Mouse (Mus musculus) ES-E14 (cell line): ENCODE data around the gene Tpt1. TPM values are rescaled to one million over a fixed set of nuclear protein-coding genes. Genes with fewer than 3 reads are reported as not detected.
"Not testable (repeated sequence)": the region's sequence is repeated elsewhere in the genome, so short reads cannot be mapped to it uniquely, and the experiment has no call there.

Experiments used
- DNase-seq: peaks from one replicate; pipeline ENCODE4 v3.0.0-alpha.2; 2013; ENCODE audit warnings: low read depth, low spot score
- H3K27ac ChIP-seq: 2 replicates; pipeline ENCODE4 v1.5.1; 2012; ENCODE audit warnings: low read depth, mild to moderate bottlenecking, low read length, moderate library complexity, mixed read lengths; ENCODE audit not compliant: poor library complexity, insufficient read depth, severe bottlenecking
- H3K36me3 ChIP-seq: 2 replicates; pipeline ENCODE4 v1.6.1; 2012; ENCODE audit warnings: mild to moderate bottlenecking, low read length, moderate library complexity, mixed read lengths; ENCODE audit not compliant: control insufficient read depth, poor library complexity, insufficient read depth, severe bottlenecking
- H3K4me1 ChIP-seq, 2 experiments: fragments of 150-350 bp in 1 of 2; sonication (generic) in 1 of 2; 2 replicates each; pipeline ENCODE4 v1.6.1; 2012; ENCODE audit warnings: low read length in 2 of 2, mild to moderate bottlenecking in 1 of 2, mixed read lengths in 1 of 2; ENCODE audit not compliant: control insufficient read depth in 2 of 2, insufficient read depth in 2 of 2, poor library complexity in 1 of 2
- H3K4me3 ChIP-seq, 2 experiments: fragments of 150-350 bp in 1 of 2; sonication (generic) in 1 of 2; 2 replicates each; pipeline ENCODE4 v1.5.1; 2012; ENCODE audit warnings: low read length in 2 of 2, low read depth in 1 of 2, mild to moderate bottlenecking in 1 of 2, mixed read lengths in 1 of 2; ENCODE audit not compliant: insufficient read depth in 1 of 2, poor library complexity in 1 of 2, severe bottlenecking in 1 of 2
- H3K9ac ChIP-seq: 2 replicates; pipeline ENCODE4 v1.6.1; 2012; ENCODE audit warnings: low read depth, mild to moderate bottlenecking, low read length, mixed read lengths; ENCODE audit not compliant: poor library complexity, insufficient read depth, severe bottlenecking
- H3K9me3 ChIP-seq: fragments of 150-350 bp; sonication (generic); 2 replicates; pipeline ENCODE4 v1.6.1; 2012; ENCODE audit warnings: low read depth, mild to moderate bottlenecking, low read length; ENCODE audit not compliant: control insufficient read depth, insufficient read depth
- CHD2 ChIP-seq: IDR thresholded peaks from 2 replicates; pipeline ENCODE4 v1.6.1; 2014; ENCODE audit warnings: mild to moderate bottlenecking, low read depth, low read length, inconsistent platforms
- HCFC1 ChIP-seq: IDR thresholded peaks from 2 replicates; pipeline ENCODE4 v1.6.1; 2012; ENCODE audit warnings: low read length, inconsistent platforms, borderline replicate concordance; ENCODE audit not compliant: insufficient read depth
- MAFK ChIP-seq: IDR thresholded peaks from 2 replicates; pipeline ENCODE4 v1.6.1; 2014; ENCODE audit warnings: mild to moderate bottlenecking, low read depth, low read length, inconsistent platforms; ENCODE audit not compliant: insufficient read depth
- ZC3H11A ChIP-seq: IDR thresholded peaks from 2 replicates; pipeline ENCODE4 v1.6.1; 2012; ENCODE audit warnings: low read depth, mild to moderate bottlenecking, inconsistent platforms, low read length, borderline replicate concordance
- ZNF384 ChIP-seq: IDR thresholded peaks from 2 replicates; pipeline ENCODE4 v1.6.1; 2012; ENCODE audit warnings: low read depth, low read length, inconsistent platforms
- in situ Hi-C, 2 experiments: fragments of 600-800 bp; cut with MboI; formaldehyde crosslinking; loops; one replicate each; pipeline ENCODE4 v1.15.1; 2025; ENCODE audit warnings: low sequenced_read_pairs in 2 of 2, inconsistent platforms in 1 of 2; ENCODE audit not compliant: unreplicated experiment in 2 of 2
- total RNA-seq: library from RNA; depleted of rRNA; stranded (reverse); fragments of 300-350 nt; gene quantifications from 2 replicates; pipeline ENCODE4 v1.2.3, GENCODE M21; 2012

Gene Tpt1
- total RNA-seq, 1 experiment: 613 TPM

DNA sequence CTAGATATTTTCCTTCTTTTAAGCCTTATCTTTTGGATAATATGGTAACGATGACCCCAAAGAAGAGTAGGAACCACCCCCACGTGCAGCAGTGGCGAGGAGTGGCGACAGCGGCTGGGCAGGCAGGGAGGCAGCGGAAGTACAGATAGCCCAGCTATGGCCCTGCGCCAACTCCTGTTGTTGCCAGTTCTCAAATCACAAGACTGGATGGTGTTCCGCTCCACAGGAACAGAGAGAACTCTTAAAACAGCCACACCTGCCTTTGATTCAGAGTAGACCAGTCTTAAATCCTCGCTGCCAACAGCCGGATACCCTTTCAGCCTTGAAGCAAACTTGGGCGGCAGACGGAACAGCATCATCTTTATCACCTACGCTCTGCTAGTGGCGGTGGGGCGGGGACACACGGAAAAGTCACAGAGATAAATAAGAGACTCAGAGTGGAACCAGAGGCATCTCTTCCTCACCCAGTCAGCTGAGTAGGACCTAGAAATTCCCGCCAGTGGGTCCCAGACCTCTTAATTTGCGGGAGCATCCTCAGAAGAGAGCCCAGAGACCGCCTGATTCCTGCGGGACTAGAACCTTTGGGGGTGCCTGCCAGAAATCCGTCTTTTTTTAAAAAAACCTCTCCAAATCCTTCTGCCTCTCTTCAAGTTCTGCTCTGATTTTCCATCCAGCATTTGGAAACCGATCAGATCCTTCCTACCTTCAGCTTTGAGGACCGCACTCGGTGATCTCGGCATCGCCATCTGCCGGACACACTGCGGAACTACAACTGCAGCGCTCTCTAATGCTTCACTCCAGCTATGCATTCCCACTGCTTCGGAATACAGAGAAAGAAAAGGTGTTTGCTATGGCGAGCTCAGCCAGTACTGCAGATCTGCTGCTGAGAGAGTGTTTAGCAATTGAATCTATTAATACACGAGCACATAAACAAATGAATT is 15.8 kb upstream of the Tpt1 start:
- Histone ChIP-seq H3K36me3 (no peaks in the 10 kb centered on the region), H3K4me1 (peaks cover 2 to 15% of the 10 kb centered on the region in 2 experiments; a peak in 2 of 4 replicates), H3K4me3 (peak overlapping the region; percentile 44 to 49), H3K9me3 (no peaks in the 10 kb centered on the region), H3K9ac (peak overlapping the region; percentile 35; the same call in 1 of the 2 replicates), H3K27ac (no peak overlapping the region)
- TF ChIP-seq ZC3H11A (peak; percentile 13; the same call in 1 of the 2 replicates), MAFK (no peak)
- peak; percentile 74 for DNase-seq
- in situ Hi-C loops: no loop called here

DNA sequence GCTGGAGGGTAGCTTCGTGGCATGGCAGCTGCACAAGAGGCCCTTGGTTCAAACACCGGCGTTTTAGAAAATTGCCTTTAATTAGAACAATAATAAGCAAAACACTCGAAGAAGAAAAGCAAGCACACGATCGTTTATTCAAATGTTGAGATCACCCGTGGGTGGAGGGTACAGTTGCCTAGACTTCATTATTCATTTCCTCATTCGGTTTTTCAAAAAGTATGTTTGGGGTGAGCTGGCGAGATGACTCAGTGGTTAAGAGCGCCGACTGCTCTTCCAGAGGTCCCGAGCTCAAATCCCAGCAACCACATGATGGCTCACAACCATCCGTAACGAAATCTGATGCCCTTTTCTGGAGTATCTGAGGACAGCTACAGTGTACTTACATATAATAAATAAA is 15.1 kb upstream of the Tpt1 start:
- H3K9me3 ChIP-seq, H3K9ac ChIP-seq, in situ Hi-C loops, DNase-seq, H3K27ac ChIP-seq, H3K4me3 ChIP-seq, H3K36me3 ChIP-seq: not testable (repeated sequence)
- H3K4me1 ChIP-seq: peaks cover 2 to 13% of the 10 kb centered on the region in 2 experiments; a peak in 2 of 4 replicates

DNA sequence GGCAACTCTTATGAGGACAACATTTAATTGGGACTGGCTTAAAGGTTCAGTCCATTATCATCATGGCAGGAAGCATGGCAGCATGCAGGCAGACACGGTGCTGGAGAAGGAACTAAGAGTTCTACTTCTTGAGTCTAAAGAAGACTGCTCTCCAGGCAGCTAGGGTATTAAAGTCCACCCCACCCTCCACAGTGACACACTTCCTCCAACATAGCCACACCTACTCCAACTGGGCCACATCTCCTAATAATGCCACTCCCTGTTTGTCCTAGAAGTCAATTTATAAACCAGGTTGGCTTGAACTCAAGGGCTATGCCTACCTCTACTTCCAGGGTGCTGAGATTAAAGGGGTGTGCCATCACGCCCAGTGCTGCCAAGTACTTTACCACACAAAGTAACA is 12.9 kb upstream of the Tpt1 start:
- H3K4me3 ChIP-seq: no peak overlapping the region
- H3K9me3 ChIP-seq: no peaks in the 10 kb centered on the region
- H3K36me3 ChIP-seq: no peaks in the 10 kb centered on the region
- peaks cover 2 to 13% of the 10 kb centered on the region in 2 experiments; a peak in 2 of 4 replicates for H3K4me1 ChIP-seq
- TF ChIP-seq ZNF384: no peak
- no peak overlapping the region for H3K9ac ChIP-seq
- DNase-seq: no peak
- H3K27ac ChIP-seq: no peak overlapping the region
- in situ Hi-C loops: no loop called here

DNA sequence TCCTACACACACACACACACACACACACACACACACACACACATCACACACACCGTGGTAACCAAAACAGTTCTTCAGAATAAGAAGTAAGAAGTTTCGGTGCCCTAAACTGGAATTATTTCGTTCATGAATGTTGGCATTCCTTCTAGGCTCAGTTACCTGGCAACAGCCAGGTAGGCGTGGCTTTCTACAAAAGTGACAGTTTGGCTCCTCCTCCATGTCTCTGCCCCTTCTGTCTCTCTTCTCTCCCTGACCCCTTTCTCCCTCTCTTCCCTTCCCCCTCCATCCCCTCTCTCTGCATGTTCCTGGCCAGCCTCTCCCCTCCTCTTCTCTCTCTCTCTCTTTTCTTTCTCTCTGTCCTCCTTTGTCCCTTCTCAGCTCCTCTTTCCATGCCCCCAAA is 11.9 kb upstream of the Tpt1 start:
- TF ChIP-seq ZNF384 (no peak), ZC3H11A (no peak), CHD2 (no peak), HCFC1 (no peak), MAFK (no peak)
- peaks cover 2 to 12% of the 10 kb centered on the region in 2 experiments; a peak in 2 of 4 replicates for H3K4me1 ChIP-seq
- H3K9ac ChIP-seq: no peak overlapping the region
- H3K36me3 ChIP-seq: no peaks in the 10 kb centered on the region
- in situ Hi-C loops: no loop called here
- no peak for DNase-seq
- H3K4me3 ChIP-seq: peak overlapping the region in 1 of 2 experiments; percentile 85; a peak in 1 of 4 replicates
- H3K27ac ChIP-seq: no peak overlapping the region
- no peaks in the 10 kb centered on the region for H3K9me3 ChIP-seq

DNA sequence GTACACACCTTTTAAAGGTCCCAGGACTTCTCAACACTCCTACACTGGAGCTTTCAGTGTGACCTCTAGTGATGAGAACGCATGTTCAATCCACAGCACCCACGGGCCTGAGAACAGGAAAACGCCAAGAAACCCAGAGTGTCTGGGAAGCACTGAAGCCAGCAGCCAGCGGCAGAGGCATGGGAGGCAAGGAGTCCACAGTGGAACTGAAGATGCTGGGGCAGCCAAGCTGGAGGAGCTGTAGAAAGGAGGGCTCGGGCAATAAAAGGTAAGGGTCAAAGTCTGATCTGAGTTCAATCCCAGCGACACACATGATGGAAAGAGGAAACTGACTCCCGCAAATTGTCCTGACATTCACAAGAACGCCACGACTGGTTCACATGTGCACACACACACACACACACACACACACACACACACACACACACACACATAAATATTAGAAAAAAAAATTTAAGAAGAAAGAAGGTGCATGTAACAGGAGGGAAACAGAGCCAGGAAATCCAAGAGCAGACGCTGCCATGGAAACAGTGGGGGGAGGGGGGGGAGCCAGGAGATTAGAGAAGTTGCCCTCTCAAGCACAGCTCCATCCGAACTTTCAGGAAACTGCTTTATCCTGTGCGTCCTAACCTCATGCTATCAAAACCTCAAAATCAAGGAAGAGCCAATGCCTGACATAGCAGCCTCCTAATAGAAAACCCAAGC is 11.2 kb upstream of the Tpt1 start:
- Histone ChIP-seq H3K36me3 (no peaks in the 10 kb centered on the region), H3K9me3 (no peaks in the 10 kb centered on the region), H3K9ac (peak overlapping the region; percentile 73), H3K4me1 (peaks cover under 1 to 7% of the 10 kb centered on the region in 2 experiments; a peak in 1 of 4 replicates), H3K4me3 (peak overlapping the region; percentile 60 to 85), H3K27ac (peak overlapping the region; percentile 44)
- in situ Hi-C loops: no loop called here
- TF ChIP-seq CHD2: 0 out of 2 replicates have a peak, but pooled peaks have one; percentile 20
- TF ChIP-seq ZC3H11A: no peak
- DNase-seq: no peak
